Mouse (Mus musculus) limb, embryonic 14.5 days (tissue): ENCODE results near the gene Olfml2a. TPM values are rescaled to one million over a fixed set of nuclear protein-coding genes. Genes with fewer than 3 reads are reported as not detected.

Experiments used
- ATAC-seq: fragments of 200-750 bp; cut with Nextera tagmentation; 2 replicates; pipeline ENCODE4 v1.8.0; 2017; ENCODE audit warnings: low read depth, moderate number of reproducible peaks, moderate TSS enrichment; ENCODE audit not compliant: low FRiP score
- DNase-seq: peaks from one replicate; pipeline ENCODE4 v3.0.0-alpha.2; 2015; ENCODE audit warnings: low spot score
- H3K27ac ChIP-seq: fragments of 300-500 bp; sonication (generic); replicated peaks from 2 replicates; pipeline ENCODE4 v1.5.1; 2014; ENCODE audit warnings: low read depth, mild to moderate bottlenecking, low read length, moderate library complexity, mixed read lengths
- H3K27me3 ChIP-seq: fragments of 300-500 bp; sonication (generic); 2 replicates; pipeline ENCODE4 v1.6.1; 2014; ENCODE audit warnings: low read length, mixed read lengths; ENCODE audit not compliant: control insufficient read depth, insufficient read depth
- H3K36me3 ChIP-seq: fragments of 300-500 bp; sonication (generic); 2 replicates; pipeline ENCODE4 v1.6.1; 2014; ENCODE audit warnings: mild to moderate bottlenecking, low read length, moderate library complexity, mixed read lengths; ENCODE audit not compliant: control insufficient read depth, insufficient read depth
- H3K4me1 ChIP-seq: fragments of 300-500 bp; sonication (generic); 2 replicates; pipeline ENCODE4 v1.6.1; 2014; ENCODE audit warnings: antibody characterized with exemption, low read length, mixed read lengths; ENCODE audit not compliant: control insufficient read depth, insufficient read depth
- H3K4me2 ChIP-seq: fragments of 300-500 bp; sonication (generic); replicated peaks from 2 replicates; pipeline ENCODE4 v1.6.1; 2014; ENCODE audit warnings: low read depth, mild to moderate bottlenecking, low read length, moderate library complexity; ENCODE audit not compliant: severe bottlenecking
- H3K4me3 ChIP-seq: fragments of 300-500 bp; sonication (generic); replicated peaks from 2 replicates; pipeline ENCODE4 v1.5.1; 2014; ENCODE audit warnings: low read length
- H3K9ac ChIP-seq: fragments of 300-500 bp; sonication (generic); 2 replicates; pipeline ENCODE4 v1.6.1; 2014; ENCODE audit warnings: mild to moderate bottlenecking, low read depth, low read length, moderate library complexity; ENCODE audit not compliant: severe bottlenecking
- H3K9me3 ChIP-seq: fragments of 300-500 bp; sonication (generic); 2 replicates; pipeline ENCODE4 v1.6.1; 2016; ENCODE audit warnings: low read length; ENCODE audit not compliant: control insufficient read depth
- POLR2A ChIP-seq: fragments of 200-500 bp; IDR thresholded peaks from 2 replicates; pipeline ENCODE4 v1.8.0; 2012; ENCODE audit warnings: inconsistent platforms, mild to moderate bottlenecking, moderate library complexity, borderline replicate concordance; ENCODE audit not compliant: insufficient read depth, insufficient read length; ENCODE audit errors: extremely low read depth
- WGBS: fragments of 180-500 bp; shearing (Covaris S2); extraction: QIAGEN DNeasy Blood & Tissue Kit; methylation state at CpG from one replicate; pipeline ENCODE4 v1.1.7; 2014; 5-methylcytosine and 5-hydroxymethylcytosine counted together
- polyA plus RNA-seq, 2 experiments: library from polyadenylated mRNA; depleted of rRNA in 1 of 2; stranded (reverse) in 1 of 2; unstranded in 1 of 2; fragments of >200 nt; fragmentation: Nextera tagmentation in 1 of 2; extraction: Ambion mirVana in 1 of 2; gene quantifications; 2 replicates each; pipeline versions ENCODE4 v1.2.1 to v1.2.3; 2012 to 2014

Gene Olfml2a
- polyA plus RNA-seq, 2 experiments = 7.6 to 7.8 TPM

GRCm38 (mm10) chr2:38956062-38956461, 24.3 kb downstream of the Olfml2a start:
- no peaks in the 10 kb centered on the region for H3K36me3 ChIP-seq
- TF ChIP-seq POLR2A = no peak
- DNase-seq (no peak), ATAC-seq (no peak)
- H3K27ac ChIP-seq = no peak overlapping the region
- no peaks in the 10 kb centered on the region for H3K27me3 ChIP-seq
- H3K9me3 ChIP-seq = no peaks in the 10 kb centered on the region
- H3K4me1 ChIP-seq = no peaks in the 10 kb centered on the region
- no peak overlapping the region for H3K4me3 ChIP-seq
- WGBS = 63% methylated on average over 2 of the region's 2 CpGs
- H3K4me2 ChIP-seq = no peak overlapping the region
- no peak overlapping the region for H3K9ac ChIP-seq

DNA sequence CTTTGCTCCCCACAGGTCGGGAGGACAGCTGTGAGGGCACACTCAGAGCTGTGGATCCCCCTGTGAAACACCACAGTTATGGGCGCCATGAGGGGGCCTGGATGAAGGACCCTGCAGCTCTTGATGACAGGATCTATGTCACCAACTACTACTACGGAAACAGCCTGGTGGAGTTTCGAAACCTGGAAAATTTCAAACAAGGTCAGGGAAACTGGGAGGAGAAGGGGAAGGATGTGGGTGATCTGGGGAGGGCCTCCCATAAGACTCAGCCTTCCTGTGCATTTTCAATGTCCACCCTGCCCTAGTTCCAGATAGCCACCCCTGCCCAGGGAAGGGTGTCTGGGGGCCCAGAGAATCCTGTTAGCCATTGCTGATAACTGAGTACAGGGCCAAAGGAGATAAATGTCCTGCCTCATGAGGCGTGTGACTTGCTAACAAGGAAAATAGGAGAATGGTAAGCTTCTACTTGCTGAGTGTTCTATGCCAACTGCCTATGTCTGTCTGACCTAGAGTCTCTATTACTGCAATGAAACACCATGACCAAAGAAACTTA, 26.0 kb downstream of the Olfml2a start:
- H3K4me3 ChIP-seq = no peak overlapping the region
- WGBS = 79% methylated on average over 5 of the region's 5 CpGs
- no peak overlapping the region for H3K4me2 ChIP-seq
- H3K27me3 ChIP-seq = no peaks in the 10 kb centered on the region
- no peaks in the 10 kb centered on the region for H3K36me3 ChIP-seq
- no peaks in the 10 kb centered on the region for H3K9me3 ChIP-seq
- no peak overlapping the region for H3K27ac ChIP-seq
- H3K4me1 ChIP-seq = no peaks in the 10 kb centered on the region
- ATAC-seq (no peak), DNase-seq (no peak)
- TF ChIP-seq POLR2A = no peak
- no peak overlapping the region for H3K9ac ChIP-seq

DNA sequence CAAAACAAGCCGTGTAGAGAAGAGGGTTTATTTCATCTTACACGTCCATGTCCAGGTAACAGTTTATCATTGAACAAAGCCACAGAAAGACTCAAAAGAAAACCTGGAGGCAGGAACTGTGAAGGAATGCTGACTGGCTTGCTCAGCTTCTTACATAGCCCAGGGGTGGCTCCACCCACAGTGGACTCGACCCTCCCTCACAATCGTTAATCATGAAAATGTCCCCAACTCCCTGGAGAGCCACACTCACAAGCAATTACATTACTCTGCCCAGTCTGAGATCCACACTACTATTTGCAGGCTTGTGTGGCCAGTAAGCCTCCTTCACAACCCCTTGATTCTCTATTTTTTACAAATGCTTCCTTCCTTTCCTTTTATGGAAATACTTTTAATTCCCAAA, 32.4 kb downstream of the Olfml2a start:
- DNase-seq (no peak), ATAC-seq (no peak)
- WGBS = 16% methylated on average over 4 of the region's 4 CpGs
- TF ChIP-seq POLR2A = no peak
- Histone ChIP-seq H3K36me3 (no peaks in the 10 kb centered on the region), H3K27ac (no peak overlapping the region), H3K27me3 (no peaks in the 10 kb centered on the region), H3K9me3 (no peaks in the 10 kb centered on the region), H3K4me3 (no peak overlapping the region), H3K4me2 (no peak overlapping the region), H3K9ac (no peak overlapping the region), H3K4me1 (no peaks in the 10 kb centered on the region)

DNA sequence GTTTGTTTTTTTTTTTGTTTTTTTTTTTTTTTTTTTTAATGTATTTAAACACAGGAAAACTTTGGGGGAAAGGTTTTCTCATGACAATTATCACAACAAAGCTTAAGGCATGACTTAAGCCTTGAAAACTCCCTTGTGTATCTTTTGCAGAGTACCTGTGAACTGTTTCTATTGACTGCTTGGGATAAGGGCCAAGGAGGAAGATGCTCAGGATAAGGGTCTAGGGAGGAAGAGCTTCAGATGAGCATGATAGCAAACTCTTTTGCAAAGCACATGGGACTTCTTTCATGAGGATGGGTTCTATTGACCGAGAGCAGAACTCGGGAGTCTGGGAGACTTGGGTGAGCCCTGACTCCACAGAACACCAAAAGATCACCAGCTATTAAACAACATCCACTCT, 37.9 kb downstream of the Olfml2a start:
- Histone ChIP-seq H3K27ac (no peak overlapping the region), H3K4me3 (no peak overlapping the region), H3K9ac (no peak overlapping the region), H3K27me3 (no peaks in the 10 kb centered on the region), H3K4me2 (no peak overlapping the region), H3K4me1 (no peaks in the 10 kb centered on the region), H3K9me3 (no peaks in the 10 kb centered on the region), H3K36me3 (no peaks in the 10 kb centered on the region)
- no peak for DNase-seq
- no peak for ATAC-seq
- no peak for TF ChIP-seq POLR2A
- WGBS = 83% methylated on average over 2 of the region's 2 CpGs

- TF ChIP-seq POLR2A = no peak
- Histone ChIP-seq H3K9ac (no peak overlapping the region), H3K4me3 (no peak overlapping the region), H3K9me3 (no peaks in the 10 kb centered on the region), H3K36me3 (no peaks in the 10 kb centered on the region), H3K4me1 (no peaks in the 10 kb centered on the region), H3K27ac (no peak overlapping the region), H3K4me2 (no peak overlapping the region), H3K27me3 (no peaks in the 10 kb centered on the region)
- WGBS = 78% methylated on average over 5 of the region's 5 CpGs
- no peak for DNase-seq
- ATAC-seq = no peak
Measured at GRCm38 (mm10) chr2:38970057-38970456, 38.3 kb downstream of the Olfml2a start.

- no peak overlapping the region for H3K4me3 ChIP-seq
- 37% methylated on average over 2 of the region's 2 CpGs for WGBS
- H3K9me3 ChIP-seq = no peaks in the 10 kb centered on the region
- H3K4me2 ChIP-seq = no peak overlapping the region
- TF ChIP-seq POLR2A = no peak
- no peak overlapping the region for H3K9ac ChIP-seq
- ATAC-seq (no peak), DNase-seq (no peak)
- no peaks in the 10 kb centered on the region for H3K27me3 ChIP-seq
- no peaks in the 10 kb centered on the region for H3K4me1 ChIP-seq
- H3K36me3 ChIP-seq = no peaks in the 10 kb centered on the region
- H3K27ac ChIP-seq = no peak overlapping the region
Measured at GRCm38 (mm10) chr2:38973223-38973622, 41.4 kb downstream of the Olfml2a start.
